Mouse (Mus musculus): ENCODE results near the gene Gm10220.
"Not testable (repeated sequence)": the region's sequence is repeated elsewhere in the genome, so short reads cannot be mapped to it uniquely, and the experiment has no call there.

DNA sequence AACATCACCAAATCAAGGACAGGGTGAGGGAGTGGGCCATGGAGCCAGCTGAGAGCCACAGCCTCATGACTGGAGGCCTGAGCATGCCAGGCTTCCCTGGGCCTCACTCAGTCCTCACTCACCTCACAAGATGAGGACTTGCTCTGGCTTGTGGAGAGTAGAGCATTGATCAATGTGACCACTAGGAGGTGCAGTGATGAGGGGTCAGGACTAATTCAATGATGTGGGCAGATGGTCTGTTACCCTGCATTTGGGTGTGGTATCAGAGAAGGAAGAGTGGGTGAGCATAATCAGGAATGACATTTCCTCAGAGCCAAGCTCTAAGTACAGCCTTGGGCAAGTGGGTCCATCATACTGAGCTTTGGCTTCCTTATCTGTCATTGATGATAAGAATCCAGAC is 42.2 kb downstream of the Gm10220 start:
- not testable (repeated sequence) for TF ChIP-seq CTCF (IDR thresholded peaks at IDR 0.05; ENCODE audit: low read depth, low read length); POLR2A (IDR thresholded peaks at IDR 0.05; ENCODE audit: borderline replicate concordance, low read depth, low read length)

Measured in bone marrow macrophage, adult 2 months (primary cell).